ENCODE assay signal across 20 mouse cellular contexts in genomic region chr2:151569452-151569851, GRCm38 (mm10). TPM values are rescaled to one million over a fixed set of nuclear protein-coding genes. Genes with fewer than 3 reads are reported as not detected.
DNase-seq lines count a peak whose midpoint lies in the region; ATAC-seq lines count a peak whose summit lies in the region.
"Had no signal": no experiment of that assay in that cellular context is flagged by ENCODE, and none has a peak within 500 bp of the region (broad histone marks: within the 10 kb centered on the region; RNA-seq: fewer than 3 reads in every experiment).

No protein-coding gene starts in this region.

- H3K9me3 ChIP-seq in forebrain, embryonic 14.5 days (replicated peaks; ENCODE audit: control insufficient read depth, low read length): no peaks in the 10 kb centered on the region
- no peaks in the 10 kb centered on the region for H3K9me3 ChIP-seq in forebrain, embryonic 12.5 days
- H3K9me3 ChIP-seq: heart, embryonic 10.5 days; hindbrain, embryonic 10.5 days; neural tube, embryonic 12.5 days had no signal

- H3K4me1 ChIP-seq in forebrain, embryonic 14.5 days (ENCODE audit: control insufficient read depth, insufficient read depth, low read length): no peaks in the 10 kb centered on the region
- H3K4me1 ChIP-seq in forebrain, embryonic 12.5 days: no peaks in the 10 kb centered on the region
- H3K4me1 ChIP-seq: heart, embryonic 10.5 days; hindbrain, embryonic 10.5 days; neural tube, embryonic 12.5 days had no signal

- no peak overlapping the region for H3K9ac ChIP-seq in forebrain, embryonic 14.5 days (ENCODE audit: low read length)
- no peak overlapping the region for H3K9ac ChIP-seq in forebrain, embryonic 12.5 days
- H3K9ac ChIP-seq: neural tube, embryonic 12.5 days had no signal

- WGBS in forebrain, embryonic 14.5 days: 89% methylated on average over 2 of the region's 2 CpGs
- WGBS in forebrain, embryonic 12.5 days: 66% methylated on average over 2 of the region's 2 CpGs

- no peak for ATAC-seq in forebrain, embryonic 14.5 days
- no peak for ATAC-seq in forebrain, embryonic 12.5 days (ENCODE audit: low FRiP score)
- peak; percentile 32 for ATAC-seq in activated CD4-positive, CD25-positive, alpha-beta regulatory T cell, adult 4 months
- ATAC-seq: lung, postnatal 0 days had no signal

- H3K4me2 ChIP-seq in forebrain, embryonic 14.5 days (ENCODE audit: low read length): no peak overlapping the region
- H3K4me2 ChIP-seq in forebrain, embryonic 12.5 days: no peak overlapping the region
- H3K4me2 ChIP-seq: neural tube, embryonic 12.5 days had no signal

- H3K4me3 ChIP-seq in forebrain, embryonic 14.5 days (ENCODE audit: low read depth, low read length): no peak overlapping the region
- H3K4me3 ChIP-seq in forebrain, embryonic 12.5 days (replicated peaks): no peak overlapping the region
- H3K4me3 ChIP-seq: heart, embryonic 10.5 days; hindbrain, embryonic 10.5 days; left cerebral cortex, adult 2 months; neural tube, embryonic 12.5 days had no signal

- no peaks in the 10 kb centered on the region for H3K27me3 ChIP-seq in forebrain, embryonic 14.5 days (replicated peaks; ENCODE audit: control insufficient read depth, insufficient read depth, low read length)
- 0 out of 2 replicates have a peak, but pooled peaks cover 6% of the 10 kb centered on the region for H3K27me3 ChIP-seq in forebrain, embryonic 12.5 days
- H3K27me3 ChIP-seq in splenic B cell, adult 2 months (ENCODE audit: control insufficient read depth, insufficient read depth, low read length, poor library complexity, severe bottlenecking): no peaks in the 10 kb centered on the region
- H3K27me3 ChIP-seq: neural tube, embryonic 12.5 days had no signal

- no peak overlapping the region for H3K27ac ChIP-seq in forebrain, embryonic 14.5 days (ENCODE audit: low read depth, low read length)
- H3K27ac ChIP-seq in forebrain, embryonic 12.5 days: no peak overlapping the region
- H3K27ac ChIP-seq: heart, embryonic 10.5 days; hindbrain, embryonic 10.5 days; left cerebral cortex, adult 2 months; neural tube, embryonic 12.5 days had no signal

- H3K36me3 ChIP-seq in forebrain, embryonic 14.5 days (ENCODE audit: control insufficient read depth, insufficient read depth, low read length): peaks cover 11% of the 10 kb centered on the region
- peaks cover 8% of the 10 kb centered on the region for H3K36me3 ChIP-seq in forebrain, embryonic 12.5 days (replicated peaks)
- H3K36me3 ChIP-seq in splenic B cell, adult 2 months (ENCODE audit: control insufficient read depth, insufficient read depth, low read length, poor library complexity, severe bottlenecking): no peaks in the 10 kb centered on the region

- intact Hi-C loops in gastrocnemius, postnatal 36 days (cut with DNase I): no loop called here

- peak; percentile 5 for DNase-seq in forebrain, embryonic 14.5 days (ENCODE audit: low spot score)
- DNase-seq in brain, adult 2 months (ENCODE audit: low read depth, low spot score): peak; percentile 42
- peak; percentile 8 for DNase-seq in splenic B cell, adult 2 months (ENCODE audit: low read depth, low spot score)
- DNase-seq in gastrocnemius, postnatal 36 days: no peak
- DNase-seq in spleen, postnatal 10 days (ENCODE audit: low spot score in 2 of 2): no peak
- DNase-seq in thymus, postnatal 36 days: no peak
- DNase-seq: B cell, adult 2 months; cerebellum, adult 2 months; kidney, adult 8-10 months; kidney, postnatal 25 days; left cerebral cortex, postnatal 4 days; liver; thymus, postnatal 4 days had no signal

RNA-seq across cellular contexts. Expression of gene Sdcbp2, which starts 3.0 kb away (rescaled TPM):
- 1.2 and 1.3 TPM in 2 replicates for polyA plus RNA-seq in forebrain, embryonic 14.5 days (2014; fragmentation: Nextera tagmentation; extraction: Ambion mirVana)
- 0.55 and 0.98 TPM in 2 replicates for polyA plus RNA-seq in forebrain, embryonic 12.5 days (2016; fragmentation: Nextera tagmentation; extraction: Ambion mirVana)
- polyA plus RNA-seq in activated CD4-positive, CD25-positive, alpha-beta regulatory T cell, adult 4 months (2017; shearing (Covaris generic)): 10 to 100 TPM; 79.8 to 85.3 TPM
- total RNA-seq in gastrocnemius, postnatal 36 days (2021): under 1 TPM; 0.48 to 0.54 TPM

RNA-seq across cellular contexts. Expression of gene Fkbp1a, which starts 27.2 kb away (rescaled TPM):
- 631 and 644 TPM in 2 replicates for polyA plus RNA-seq in forebrain, embryonic 14.5 days (2014; fragmentation: Nextera tagmentation; extraction: Ambion mirVana)
- 526 and 540 TPM in 2 replicates for polyA plus RNA-seq in forebrain, embryonic 12.5 days (2016; fragmentation: Nextera tagmentation; extraction: Ambion mirVana)
- 100 to 1,000 TPM; 298 to 313 TPM for polyA plus RNA-seq in activated CD4-positive, CD25-positive, alpha-beta regulatory T cell, adult 4 months (2017; shearing (Covaris generic))
- total RNA-seq in gastrocnemius, postnatal 36 days (2021): 100 to 1,000 TPM; 150 to 166 TPM

Comparison
In these comparisons a context has a peak if more than half of its experiments do, and no peak if none do; other contexts are left out.
1. DNase-seq: peak in forebrain, embryonic 14.5 days (single experiment), brain, adult 2 months (single experiment) and splenic B cell, adult 2 months (single experiment); none in gastrocnemius, postnatal 36 days (0 of 2), spleen, postnatal 10 days (0 of 2) and thymus, postnatal 36 days (0 of 2).
2. RNA of gene Sdcbp2, which starts 3.0 kb away (polyA plus RNA-seq): 79.8 to 85.3 TPM in activated CD4-positive, CD25-positive, alpha-beta regulatory T cell, adult 4 months; 1.2 to 1.3 TPM in forebrain, embryonic 14.5 days and 0.55 to 0.98 TPM in forebrain, embryonic 12.5 days; every median in the first group is over 10 times any median in the second.